Mouse (Mus musculus): ENCODE measurements around the gene Gbp7. TPM values are rescaled to one million over a fixed set of nuclear protein-coding genes. Genes with fewer than 3 reads are reported as not detected.

Gbp7 gene
- total and polyA plus RNA-seq, 2 experiments from 2014 or later: 5.4 to 6.0 TPM

DNA sequence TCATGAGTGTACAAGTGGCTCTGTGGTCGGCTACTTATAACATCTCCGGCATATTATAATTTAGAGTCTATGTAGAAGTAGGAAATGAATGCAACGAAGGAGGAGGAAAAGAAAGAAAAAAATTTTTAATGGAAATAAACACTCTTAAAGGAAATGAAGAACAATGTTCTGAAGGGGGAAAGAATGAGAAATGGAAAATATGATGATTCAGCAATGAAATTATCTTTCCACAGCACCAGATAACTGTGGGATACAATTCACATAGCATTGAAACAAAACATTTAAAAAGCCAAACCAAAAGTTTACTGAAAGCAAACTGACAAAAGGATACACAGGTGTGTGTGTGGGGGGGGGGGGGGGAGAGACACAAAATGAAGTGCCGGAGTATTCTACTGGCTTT is 52.9 kb downstream of the Gbp7 start:
- H3K27me3 ChIP-seq (ENCODE audit: control insufficient read depth, insufficient read depth, low read length): no peaks in the 10 kb centered on the region
- H3K9me3 ChIP-seq (replicated peaks; ENCODE audit: control insufficient read depth, low read length): no peaks in the 10 kb centered on the region
- no peaks in the 10 kb centered on the region for H3K36me3 ChIP-seq (replicated peaks; ENCODE audit: control insufficient read depth, insufficient read depth, low read length)
- H3K4me2 ChIP-seq (ENCODE audit: low read depth, low read length): no peak overlapping the region
- no peak overlapping the region for H3K27ac ChIP-seq (ENCODE audit: low read depth)
- no peak for ATAC-seq (ENCODE audit: insufficient read depth, low read depth)
- 77% methylated on average over 4 of the region's 4 CpGs for whole genome bisulfite sequencing
- DNase-seq (ENCODE audit: low spot score): no peak
- H3K4me1 ChIP-seq (ENCODE audit: control insufficient read depth, insufficient read depth): no peaks in the 10 kb centered on the region
- H3K4me3 ChIP-seq (ENCODE audit: low read depth, low read length): no peak overlapping the region
- H3K9ac ChIP-seq (replicated peaks; ENCODE audit: low read depth, low read length): no peak overlapping the region
- no peak for TF ChIP-seq CTCF (IDR thresholded peaks at IDR 0.05; ENCODE audit: low read depth)
- no peak for TF ChIP-seq EP300 (IDR thresholded peaks at IDR 0.05; ENCODE audit: low read depth)

DNA sequence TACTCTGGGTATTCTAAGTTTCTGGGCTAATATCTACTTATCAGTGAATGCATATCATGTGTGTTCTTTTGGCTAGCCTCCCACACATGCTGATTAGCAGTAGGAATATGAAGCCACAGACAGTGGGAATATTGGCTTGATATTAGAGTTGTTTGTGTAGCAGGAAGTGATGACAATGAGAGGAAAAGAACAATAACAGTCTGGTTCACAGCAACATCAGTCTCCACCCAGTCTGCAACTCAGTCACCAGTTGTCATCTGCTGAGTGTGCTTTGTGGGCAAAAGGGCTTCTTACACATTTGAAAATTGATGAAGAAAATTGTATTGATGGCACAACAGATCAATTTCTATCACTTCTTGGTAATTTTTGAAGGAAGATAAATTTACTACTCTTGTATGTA is 57.2 kb downstream of the Gbp7 start:
- H3K36me3 ChIP-seq (replicated peaks; ENCODE audit: control insufficient read depth, insufficient read depth, low read length): no peaks in the 10 kb centered on the region
- no peak overlapping the region for H3K9ac ChIP-seq (replicated peaks; ENCODE audit: low read depth, low read length)
- H3K4me3 ChIP-seq (ENCODE audit: low read depth, low read length): no peak overlapping the region
- ATAC-seq (ENCODE audit: insufficient read depth, low read depth) (no peak), DNase-seq (ENCODE audit: low spot score) (no peak)
- H3K27me3 ChIP-seq (ENCODE audit: control insufficient read depth, insufficient read depth, low read length): no peaks in the 10 kb centered on the region
- no peaks in the 10 kb centered on the region for H3K9me3 ChIP-seq (replicated peaks; ENCODE audit: control insufficient read depth, low read length)
- no peak overlapping the region for H3K27ac ChIP-seq (ENCODE audit: low read depth)
- TF ChIP-seq CTCF (IDR thresholded peaks at IDR 0.05; ENCODE audit: low read depth): no peak
- TF ChIP-seq EP300 (IDR thresholded peaks at IDR 0.05; ENCODE audit: low read depth): no peak
- no peaks in the 10 kb centered on the region; the same call in 1 of the 2 replicates for H3K4me1 ChIP-seq (ENCODE audit: control insufficient read depth, insufficient read depth)
- H3K4me2 ChIP-seq (ENCODE audit: low read depth, low read length): no peak overlapping the region

DNA sequence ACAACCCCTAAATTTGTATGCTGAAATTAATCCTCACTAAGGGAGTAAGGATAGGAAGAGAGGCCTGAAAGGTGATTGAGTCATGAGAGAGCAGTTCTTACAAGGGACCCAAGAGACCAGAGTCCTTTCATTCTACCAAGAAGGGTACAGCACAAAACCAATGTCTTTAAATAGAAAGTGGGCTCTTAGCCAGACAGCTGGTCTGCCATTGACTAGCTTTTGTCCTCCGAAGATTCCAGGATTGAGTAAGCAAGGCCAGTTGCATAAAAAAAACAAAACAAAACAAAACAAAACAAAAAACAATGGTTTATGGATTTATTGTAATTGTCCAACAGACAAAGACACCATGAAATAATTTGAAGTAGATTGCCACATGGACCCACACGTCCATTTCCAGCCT is 58.7 kb downstream of the Gbp7 start:
- H3K9me3 ChIP-seq (replicated peaks; ENCODE audit: control insufficient read depth, low read length): no peaks in the 10 kb centered on the region
- no peaks in the 10 kb centered on the region; the same call in 1 of the 2 replicates for H3K4me1 ChIP-seq (ENCODE audit: control insufficient read depth, insufficient read depth)
- no peak for TF ChIP-seq CTCF (IDR thresholded peaks at IDR 0.05; ENCODE audit: low read depth)
- TF ChIP-seq EP300 (IDR thresholded peaks at IDR 0.05; ENCODE audit: low read depth): no peak
- no peak for ATAC-seq (ENCODE audit: insufficient read depth, low read depth)
- no peak overlapping the region for H3K27ac ChIP-seq (ENCODE audit: low read depth)
- no peaks in the 10 kb centered on the region for H3K36me3 ChIP-seq (replicated peaks; ENCODE audit: control insufficient read depth, insufficient read depth, low read length)
- no peak overlapping the region for H3K4me3 ChIP-seq (ENCODE audit: low read depth, low read length)
- 39% methylated on average over 2 of the region's 2 CpGs for WGBS
- no peak for DNase-seq (ENCODE audit: low spot score)
- H3K27me3 ChIP-seq (ENCODE audit: control insufficient read depth, insufficient read depth, low read length): no peaks in the 10 kb centered on the region
- H3K9ac ChIP-seq (replicated peaks; ENCODE audit: low read depth, low read length): no peak overlapping the region
- no peak overlapping the region for H3K4me2 ChIP-seq (ENCODE audit: low read depth, low read length)

DNA sequence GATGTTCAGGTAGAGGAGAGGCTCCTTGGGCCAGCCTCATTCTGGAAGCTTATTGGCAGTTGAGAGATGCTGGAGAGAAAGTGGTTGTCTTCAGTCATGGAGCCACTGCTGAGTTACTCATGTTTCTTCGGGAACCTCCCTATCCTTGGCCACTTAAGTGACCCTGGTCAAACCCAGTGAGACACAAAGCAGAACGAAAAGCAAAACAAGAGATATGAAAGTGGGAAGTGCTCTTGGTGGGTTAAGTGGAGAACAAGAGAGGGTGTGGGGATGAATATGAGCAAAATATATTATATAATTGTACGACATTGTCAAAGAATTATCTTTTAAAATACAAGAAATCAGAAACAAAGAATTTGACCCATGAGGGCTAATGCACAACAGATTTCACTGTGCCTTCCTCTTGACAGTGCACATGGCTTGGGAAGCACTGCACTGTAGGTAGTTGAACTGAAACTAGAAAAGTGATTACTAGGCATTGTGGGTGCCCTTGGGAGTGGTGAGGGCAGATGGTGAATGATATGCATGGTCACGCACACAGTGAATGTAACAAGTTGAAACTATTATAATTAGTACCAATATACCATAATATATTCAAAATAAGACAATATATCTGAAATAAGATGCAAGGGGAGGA is 60.4 kb downstream of the Gbp7 start:
- H3K4me1 ChIP-seq (ENCODE audit: control insufficient read depth, insufficient read depth): no peaks in the 10 kb centered on the region; the same call in 1 of the 2 replicates
- no peak overlapping the region for H3K4me2 ChIP-seq (ENCODE audit: low read depth, low read length)
- no peaks in the 10 kb centered on the region for H3K27me3 ChIP-seq (ENCODE audit: control insufficient read depth, insufficient read depth, low read length)
- TF ChIP-seq CTCF (IDR thresholded peaks at IDR 0.05; ENCODE audit: low read depth): no peak
- no peak for TF ChIP-seq EP300 (IDR thresholded peaks at IDR 0.05; ENCODE audit: low read depth)
- no peaks in the 10 kb centered on the region for H3K36me3 ChIP-seq (replicated peaks; ENCODE audit: control insufficient read depth, insufficient read depth, low read length)
- no peak for ATAC-seq (ENCODE audit: insufficient read depth, low read depth)
- no peaks in the 10 kb centered on the region for H3K9me3 ChIP-seq (replicated peaks; ENCODE audit: control insufficient read depth, low read length)
- H3K27ac ChIP-seq (ENCODE audit: low read depth): no peak overlapping the region
- no peak overlapping the region for H3K4me3 ChIP-seq (ENCODE audit: low read depth, low read length)
- no peak for DNase-seq (ENCODE audit: low spot score)
- no peak overlapping the region for H3K9ac ChIP-seq (replicated peaks; ENCODE audit: low read depth, low read length)
- WGBS: 71% methylated on average over 4 of the region's 4 CpGs

DNA sequence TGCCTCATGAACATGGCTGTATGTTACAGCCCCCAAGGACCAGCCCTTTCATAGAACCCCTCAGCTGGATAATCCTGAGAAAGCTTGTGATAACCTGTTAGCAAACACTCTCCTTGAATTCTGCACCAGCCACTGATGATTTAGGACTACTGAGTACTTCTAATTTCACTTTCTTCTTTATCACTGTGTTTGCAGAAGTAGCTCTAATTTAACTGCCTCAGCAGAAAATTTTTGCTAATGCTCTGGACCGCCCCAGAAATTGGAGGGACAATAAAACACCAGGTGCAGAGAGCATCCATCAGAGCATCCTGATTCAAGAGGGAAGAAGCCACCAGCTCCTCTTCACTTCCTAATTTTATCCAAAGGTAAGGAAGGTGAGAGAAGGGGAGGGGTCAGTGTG is 64.4 kb downstream of the Gbp7 start, which contains the start of gene Gbp2b:
Gbp2b (plus strand) TSS at position 301 of the 400 bp plus-strand sequence.
- H3K36me3 ChIP-seq (replicated peaks; ENCODE audit: control insufficient read depth, insufficient read depth, low read length): no peaks in the 10 kb centered on the region
- H3K4me2 ChIP-seq (ENCODE audit: low read depth, low read length): no peak within 1 kb of the TSS
- no peaks in the 10 kb centered on the region for H3K27me3 ChIP-seq (ENCODE audit: control insufficient read depth, insufficient read depth, low read length)
- DNase-seq (ENCODE audit: low spot score): no peak
- H3K4me3 ChIP-seq (ENCODE audit: low read depth, low read length): no peak within 1 kb of the TSS
- no peak within 1 kb of the TSS for H3K27ac ChIP-seq (ENCODE audit: low read depth)
- H3K9ac ChIP-seq (replicated peaks; ENCODE audit: low read depth, low read length): no peak within 1 kb of the TSS
- WGBS: 68% methylated on average over 1 of the region's 1 CpGs
- no peak for ATAC-seq (ENCODE audit: insufficient read depth, low read depth)
- TF ChIP-seq EP300 (IDR thresholded peaks at IDR 0.05; ENCODE audit: low read depth) (no peak), CTCF (IDR thresholded peaks at IDR 0.05; ENCODE audit: low read depth) (no peak)
- H3K4me1 ChIP-seq (ENCODE audit: control insufficient read depth, insufficient read depth): no peaks in the 10 kb centered on the region
- H3K9me3 ChIP-seq (replicated peaks; ENCODE audit: control insufficient read depth, low read length): no peaks in the 10 kb centered on the region

DNA sequence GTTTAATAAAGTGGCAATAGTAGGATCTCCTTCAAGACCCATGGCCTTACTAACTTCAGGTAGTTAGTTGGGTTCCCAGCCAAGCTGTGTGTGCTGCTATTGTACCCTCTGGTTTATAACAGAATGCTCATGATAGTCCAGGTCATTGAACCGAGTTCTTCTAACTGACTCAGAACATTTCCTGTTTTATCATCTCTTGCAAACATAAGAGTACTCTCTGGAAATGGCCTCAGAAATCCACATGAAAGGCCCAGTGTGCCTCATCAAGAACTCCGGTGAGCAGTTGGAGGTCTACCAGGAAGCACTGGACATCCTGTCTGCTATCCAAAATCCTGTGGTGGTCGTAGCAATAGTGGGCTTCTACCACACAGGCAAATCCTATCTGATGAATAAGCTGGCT is 67.8 kb downstream of the Gbp7 start:
- H3K36me3 ChIP-seq (replicated peaks; ENCODE audit: control insufficient read depth, insufficient read depth, low read length): no peaks in the 10 kb centered on the region
- no peak overlapping the region for H3K4me3 ChIP-seq (ENCODE audit: low read depth, low read length)
- DNase-seq (ENCODE audit: low spot score): no peak
- TF ChIP-seq CTCF (IDR thresholded peaks at IDR 0.05; ENCODE audit: low read depth): no peak
- no peak for TF ChIP-seq EP300 (IDR thresholded peaks at IDR 0.05; ENCODE audit: low read depth)
- 60% methylated on average over 3 of the region's 3 CpGs for WGBS
- no peak overlapping the region for H3K27ac ChIP-seq (ENCODE audit: low read depth)
- H3K4me1 ChIP-seq (ENCODE audit: control insufficient read depth, insufficient read depth): no peaks in the 10 kb centered on the region
- no peak overlapping the region for H3K9ac ChIP-seq (replicated peaks; ENCODE audit: low read depth, low read length)
- ATAC-seq (ENCODE audit: insufficient read depth, low read depth): no peak
- no peak overlapping the region for H3K4me2 ChIP-seq (ENCODE audit: low read depth, low read length)
- no peaks in the 10 kb centered on the region for H3K27me3 ChIP-seq (ENCODE audit: control insufficient read depth, insufficient read depth, low read length)
- no peaks in the 10 kb centered on the region for H3K9me3 ChIP-seq (replicated peaks; ENCODE audit: control insufficient read depth, low read length)

Other genes with a start within 250 kb of the Gbp7 start
- 512 and 650 TPM in 2 replicates for gene Pdlim5, start 134.6 kb upstream of the Gbp7 start, total RNA-seq (2014; rRNA removed; ENCODE audit: low replicate concordance)
- gene Pdlim5, start 134.6 kb upstream of the Gbp7 start, polyA plus RNA-seq (2015; fragmentation: Nextera tagmentation; extraction: Ambion mirVana): 336 and 367 TPM in 2 replicates
- gene Gbp5, start 36.4 kb upstream of the Gbp7 start, total RNA-seq (2014; rRNA removed; ENCODE audit: low replicate concordance): 1.6 and 4.4 TPM in 2 replicates
- gene Gbp5, start 36.4 kb upstream of the Gbp7 start, polyA plus RNA-seq (2015; fragmentation: Nextera tagmentation; extraction: Ambion mirVana): 0.33 and 0.44 TPM in 2 replicates
- 14.4 and 30.1 TPM in 2 replicates for gene Gbp3, start 29.7 kb downstream of the Gbp7 start, total RNA-seq (2014; rRNA removed; ENCODE audit: low replicate concordance)
- 5.3 and 6.0 TPM in 2 replicates for gene Gbp3, start 29.7 kb downstream of the Gbp7 start, polyA plus RNA-seq (2015; fragmentation: Nextera tagmentation; extraction: Ambion mirVana)
- gene Gbp2b, start 64.5 kb downstream of the Gbp7 start, total RNA-seq (2014; rRNA removed; ENCODE audit: low replicate concordance): not detected in 2 replicates
- gene Gbp2b, start 64.5 kb downstream of the Gbp7 start, polyA plus RNA-seq (2015; fragmentation: Nextera tagmentation; extraction: Ambion mirVana): not detected in 2 replicates
- gene Gbp2, start 90.3 kb downstream of the Gbp7 start, total RNA-seq (2014; rRNA removed; ENCODE audit: low replicate concordance): 6.6 and 17.2 TPM in 2 replicates
- 3.0 and 3.6 TPM in 2 replicates for gene Gbp2, start 90.3 kb downstream of the Gbp7 start, polyA plus RNA-seq (2015; fragmentation: Nextera tagmentation; extraction: Ambion mirVana)
- gene Kyat3, start 170.7 kb downstream of the Gbp7 start, total RNA-seq (2014; rRNA removed; ENCODE audit: low replicate concordance): 19.5 and 21.6 TPM in 2 replicates
- gene Kyat3, start 170.7 kb downstream of the Gbp7 start, polyA plus RNA-seq (2015; fragmentation: Nextera tagmentation; extraction: Ambion mirVana): 11.2 and 12.8 TPM in 2 replicates
- gene Gtf2b, start 234.7 kb downstream of the Gbp7 start, total RNA-seq (2014; rRNA removed; ENCODE audit: low replicate concordance): 32.1 and 48.4 TPM in 2 replicates
- gene Gtf2b, start 234.7 kb downstream of the Gbp7 start, polyA plus RNA-seq (2015; fragmentation: Nextera tagmentation; extraction: Ambion mirVana): 58.2 and 63.7 TPM in 2 replicates

Data from heart, postnatal 0 days (tissue).